Mouse (Mus musculus): Measurements from ENCODE around the gene Fip1l1. TPM values are rescaled to one million over a fixed set of nuclear protein-coding genes. Genes with fewer than 3 reads are reported as not detected.

Fip1l1 gene
- polyA plus RNA-seq, 1 experiment = 7.3 TPM

DNA sequence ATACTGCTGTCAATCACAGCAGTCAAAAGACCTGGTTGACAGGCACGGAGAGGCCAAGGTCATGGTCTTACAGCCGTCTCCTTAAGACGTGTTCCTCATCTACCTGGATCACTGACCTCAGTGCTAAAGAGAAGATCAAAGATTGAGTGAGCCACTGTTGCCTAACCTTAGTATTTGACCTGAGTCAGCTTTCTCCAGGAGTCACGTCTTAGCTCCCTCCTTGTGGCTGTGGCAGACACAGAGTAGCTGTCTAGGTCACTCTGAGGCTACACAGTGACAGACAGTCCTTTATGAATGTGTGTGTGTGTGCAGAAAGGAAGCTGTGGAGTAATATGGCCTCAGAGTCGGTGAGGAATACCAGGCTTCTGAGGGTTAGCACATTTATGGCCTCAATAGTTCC lies 89.1 kb downstream of the Fip1l1 start:
- no peaks in the 10 kb centered on the region for H3K9me3 ChIP-seq (ENCODE audit: control insufficient read depth, low read length)
- no peak for TF ChIP-seq TAL1 (IDR thresholded peaks at IDR 0.05; ENCODE audit: low read length)
- TF ChIP-seq GATA1 (IDR thresholded peaks at IDR 0.05; ENCODE audit: low read length) = no peak
- no peaks in the 10 kb centered on the region for H3K36me3 ChIP-seq (ENCODE audit: control insufficient read depth)
- no peaks in the 10 kb centered on the region for H3K4me1 ChIP-seq (ENCODE audit: control insufficient read depth)
- no peaks in the 10 kb centered on the region for H3K27me3 ChIP-seq (ENCODE audit: control insufficient read depth)
- no peak overlapping the region for H3K4me3 ChIP-seq (replicated peaks)

GRCm38 (mm10) chr5:74628001-74628400 lies 92.8 kb downstream of the Fip1l1 start:
- Histone ChIP-seq H3K9me3 (ENCODE audit: control insufficient read depth, low read length) (no peaks in the 10 kb centered on the region), H3K36me3 (ENCODE audit: control insufficient read depth) (no peaks in the 10 kb centered on the region), H3K4me3 (replicated peaks) (no peak overlapping the region), H3K27me3 (ENCODE audit: control insufficient read depth) (no peaks in the 10 kb centered on the region), H3K4me1 (ENCODE audit: control insufficient read depth) (no peaks in the 10 kb centered on the region)
- TF ChIP-seq TAL1 (IDR thresholded peaks at IDR 0.05; ENCODE audit: low read length) (no peak), GATA1 (IDR thresholded peaks at IDR 0.05; ENCODE audit: low read length) (no peak)

DNA sequence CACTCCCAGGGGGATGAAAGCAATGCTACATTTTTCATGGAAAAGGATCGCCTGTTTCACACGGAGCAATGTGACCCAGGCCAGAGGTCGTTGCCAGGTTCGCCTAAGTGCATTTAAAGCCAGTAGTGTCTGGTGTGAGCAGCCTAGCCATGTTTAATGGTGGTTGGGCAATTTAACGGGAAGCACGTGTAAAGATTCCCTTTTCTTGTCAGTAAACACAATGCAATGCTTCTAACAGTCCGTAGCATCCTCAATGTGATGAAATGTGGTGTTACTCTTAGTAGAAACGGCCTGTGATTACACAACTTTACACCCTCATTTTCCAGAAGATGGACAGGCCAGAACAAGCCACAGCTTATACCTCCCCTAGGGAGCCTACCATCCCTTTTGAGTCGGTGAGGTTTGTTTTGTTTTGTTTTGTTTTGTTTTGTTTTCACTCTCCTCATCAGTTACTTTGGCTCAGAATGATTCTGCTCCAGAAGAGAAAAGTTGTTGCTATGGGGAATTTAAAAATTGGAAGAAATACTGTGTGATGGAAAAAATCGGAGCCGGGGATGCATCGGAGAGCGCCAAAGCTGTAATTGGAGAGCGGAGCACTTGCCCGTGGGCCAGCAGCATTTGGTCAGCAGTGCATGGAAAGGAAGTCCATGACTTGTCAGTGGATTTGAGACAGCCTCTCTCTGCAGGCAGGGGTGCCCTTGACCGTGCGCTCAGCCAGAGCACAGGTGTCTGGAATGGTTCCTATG lies 97.3 kb downstream of the Fip1l1 start:
- TF ChIP-seq TAL1 (IDR thresholded peaks at IDR 0.05; ENCODE audit: low read length) = no peak
- no peak for TF ChIP-seq GATA1 (IDR thresholded peaks at IDR 0.05; ENCODE audit: low read length)
- H3K9me3 ChIP-seq (ENCODE audit: control insufficient read depth, low read length) = no peaks in the 10 kb centered on the region
- no peaks in the 10 kb centered on the region for H3K4me1 ChIP-seq (ENCODE audit: control insufficient read depth)
- H3K27me3 ChIP-seq (ENCODE audit: control insufficient read depth) = no peaks in the 10 kb centered on the region
- no peaks in the 10 kb centered on the region for H3K36me3 ChIP-seq (ENCODE audit: control insufficient read depth)
- no peak overlapping the region for H3K4me3 ChIP-seq (replicated peaks)

DNA sequence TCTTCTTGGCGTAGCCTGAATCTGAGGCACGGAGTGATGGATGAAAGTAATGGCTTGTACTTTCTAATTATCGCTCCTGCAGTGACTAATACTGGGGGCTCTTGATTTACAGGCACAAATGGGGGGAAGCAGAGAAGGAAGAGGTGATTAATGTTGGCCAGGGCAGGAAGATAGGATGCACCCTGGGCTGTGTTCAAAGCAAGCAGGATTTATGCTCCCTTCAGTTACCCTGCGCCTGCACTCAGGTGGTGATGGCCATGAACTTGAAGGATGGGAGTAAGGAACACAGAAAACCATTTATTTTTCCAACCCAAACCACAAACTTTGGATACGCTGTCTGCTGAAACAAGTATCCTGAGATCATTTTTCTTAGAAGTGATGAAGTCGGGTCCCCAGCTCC lies 98.2 kb downstream of the Fip1l1 start:
- no peak overlapping the region for H3K4me3 ChIP-seq (replicated peaks)
- H3K27me3 ChIP-seq (ENCODE audit: control insufficient read depth) = no peaks in the 10 kb centered on the region
- no peak for TF ChIP-seq GATA1 (IDR thresholded peaks at IDR 0.05; ENCODE audit: low read length)
- no peak for TF ChIP-seq TAL1 (IDR thresholded peaks at IDR 0.05; ENCODE audit: low read length)
- H3K36me3 ChIP-seq (ENCODE audit: control insufficient read depth) = no peaks in the 10 kb centered on the region
- H3K9me3 ChIP-seq (ENCODE audit: control insufficient read depth, low read length) = no peaks in the 10 kb centered on the region
- H3K4me1 ChIP-seq (ENCODE audit: control insufficient read depth) = no peaks in the 10 kb centered on the region

GRCm38 (mm10) chr5:74634391-74634790 lies 99.1 kb downstream of the Fip1l1 start:
- no peak for TF ChIP-seq GATA1 (IDR thresholded peaks at IDR 0.05; ENCODE audit: low read length)
- TF ChIP-seq TAL1 (IDR thresholded peaks at IDR 0.05; ENCODE audit: low read length) = no peak
- no peaks in the 10 kb centered on the region for H3K36me3 ChIP-seq (ENCODE audit: control insufficient read depth)
- no peaks in the 10 kb centered on the region for H3K27me3 ChIP-seq (ENCODE audit: control insufficient read depth)
- H3K4me3 ChIP-seq (replicated peaks) = no peak overlapping the region
- H3K9me3 ChIP-seq (ENCODE audit: control insufficient read depth, low read length) = no peaks in the 10 kb centered on the region
- H3K4me1 ChIP-seq (ENCODE audit: control insufficient read depth) = no peaks in the 10 kb centered on the region

DNA sequence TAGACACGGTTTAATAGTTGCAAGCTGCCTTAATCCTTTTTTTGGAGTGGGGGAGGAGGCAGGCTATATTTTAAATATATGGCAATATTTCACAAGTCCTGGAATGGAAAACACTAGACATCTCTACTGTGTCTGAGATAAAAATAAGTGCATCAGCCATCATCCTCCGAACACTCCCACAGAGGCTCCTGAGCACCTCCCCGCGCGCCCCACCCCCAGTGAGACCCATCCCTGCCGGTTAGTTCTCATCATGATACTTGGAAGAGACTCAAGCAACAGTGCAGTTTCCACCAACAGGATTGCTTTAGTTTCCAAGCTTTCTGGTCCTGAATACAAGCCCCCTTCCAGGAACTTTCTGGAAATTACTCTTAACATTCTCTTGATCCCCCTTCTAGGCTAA lies 104.3 kb downstream of the Fip1l1 start:
- Histone ChIP-seq H3K36me3 (ENCODE audit: control insufficient read depth) (no peaks in the 10 kb centered on the region), H3K4me3 (replicated peaks) (no peak overlapping the region), H3K27me3 (ENCODE audit: control insufficient read depth) (no peaks in the 10 kb centered on the region), H3K9me3 (ENCODE audit: control insufficient read depth, low read length) (no peaks in the 10 kb centered on the region), H3K4me1 (ENCODE audit: control insufficient read depth) (no peaks in the 10 kb centered on the region)
- TF ChIP-seq TAL1 (IDR thresholded peaks at IDR 0.05; ENCODE audit: low read length) (no peak), GATA1 (IDR thresholded peaks at IDR 0.05; ENCODE audit: low read length) (no peak)

DNA sequence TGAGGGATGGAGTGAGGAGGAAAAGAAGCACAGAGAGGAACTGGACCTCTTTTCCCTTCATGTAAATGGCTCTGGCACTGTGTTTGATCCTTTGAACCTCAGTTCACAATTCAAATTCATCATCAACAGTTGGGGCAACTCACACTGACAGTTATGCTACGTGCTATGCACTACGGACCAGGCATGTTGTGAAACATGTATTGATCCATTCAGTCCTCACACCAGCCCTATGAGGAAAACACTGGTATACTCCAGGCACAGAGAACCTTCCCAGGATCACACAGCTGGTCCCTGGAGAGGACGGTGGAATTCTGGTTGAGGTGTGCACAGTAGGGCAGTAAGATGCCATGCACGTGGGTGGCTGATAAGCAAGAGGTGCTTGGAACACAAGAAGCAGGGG lies 105.3 kb downstream of the Fip1l1 start:
- H3K27me3 ChIP-seq (ENCODE audit: control insufficient read depth) = no peaks in the 10 kb centered on the region
- no peaks in the 10 kb centered on the region for H3K36me3 ChIP-seq (ENCODE audit: control insufficient read depth)
- no peak for TF ChIP-seq TAL1 (IDR thresholded peaks at IDR 0.05; ENCODE audit: low read length)
- TF ChIP-seq GATA1 (IDR thresholded peaks at IDR 0.05; ENCODE audit: low read length) = no peak
- no peaks in the 10 kb centered on the region for H3K9me3 ChIP-seq (ENCODE audit: control insufficient read depth, low read length)
- no peaks in the 10 kb centered on the region for H3K4me1 ChIP-seq (ENCODE audit: control insufficient read depth)
- H3K4me3 ChIP-seq (replicated peaks) = no peak overlapping the region

GRCm38 (mm10) chr5:74641000-74641399 lies 105.8 kb downstream of the Fip1l1 start:
- no peak for TF ChIP-seq GATA1 (IDR thresholded peaks at IDR 0.05; ENCODE audit: low read length)
- TF ChIP-seq TAL1 (IDR thresholded peaks at IDR 0.05; ENCODE audit: low read length) = no peak
- Histone ChIP-seq H3K4me1 (ENCODE audit: control insufficient read depth) (no peaks in the 10 kb centered on the region), H3K36me3 (ENCODE audit: control insufficient read depth) (no peaks in the 10 kb centered on the region), H3K27me3 (ENCODE audit: control insufficient read depth) (no peaks in the 10 kb centered on the region), H3K4me3 (replicated peaks) (no peak overlapping the region), H3K9me3 (ENCODE audit: control insufficient read depth, low read length) (no peaks in the 10 kb centered on the region)

- Histone ChIP-seq H3K27me3 (ENCODE audit: control insufficient read depth) (no peaks in the 10 kb centered on the region), H3K36me3 (ENCODE audit: control insufficient read depth) (no peaks in the 10 kb centered on the region), H3K4me1 (ENCODE audit: control insufficient read depth) (no peaks in the 10 kb centered on the region), H3K9me3 (ENCODE audit: control insufficient read depth, low read length) (no peaks in the 10 kb centered on the region), H3K4me3 (replicated peaks) (no peak overlapping the region)
- no peak for TF ChIP-seq GATA1 (IDR thresholded peaks at IDR 0.05; ENCODE audit: low read length)
- no peak for TF ChIP-seq TAL1 (IDR thresholded peaks at IDR 0.05; ENCODE audit: low read length)
These were observed 107.0 kb downstream of the Fip1l1 start for GRCm38 (mm10) chr5:74642291-74642690.

DNA sequence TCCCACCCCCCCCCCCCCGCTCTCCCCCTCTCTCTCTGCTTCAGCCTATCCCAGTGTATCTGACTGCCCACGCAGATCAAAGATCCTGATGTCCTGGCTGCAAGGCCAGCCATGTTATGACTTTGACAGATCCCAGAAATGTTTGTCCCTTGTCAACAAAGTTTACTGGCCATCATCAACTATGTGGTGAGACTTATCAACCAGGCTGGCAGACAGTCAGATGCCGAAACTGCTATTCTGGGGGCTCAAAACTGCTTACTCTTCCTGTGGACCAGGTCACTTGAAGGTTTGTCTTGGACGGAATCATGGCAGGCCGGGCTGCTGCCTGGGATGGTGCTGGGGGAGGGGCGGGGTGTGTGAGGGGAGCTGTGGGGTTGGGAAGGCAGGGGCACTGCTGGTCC lies 112.3 kb downstream of the Fip1l1 start:
- peak overlapping the region; percentile 26 for H3K4me3 ChIP-seq (replicated peaks)
- no peaks in the 10 kb centered on the region for H3K27me3 ChIP-seq (ENCODE audit: control insufficient read depth)
- no peaks in the 10 kb centered on the region for H3K9me3 ChIP-seq (ENCODE audit: control insufficient read depth, low read length)
- no peaks in the 10 kb centered on the region for H3K4me1 ChIP-seq (ENCODE audit: control insufficient read depth)
- TF ChIP-seq TAL1 (IDR thresholded peaks at IDR 0.05; ENCODE audit: low read length) = no peak
- no peak for TF ChIP-seq GATA1 (IDR thresholded peaks at IDR 0.05; ENCODE audit: low read length)
- H3K36me3 ChIP-seq (ENCODE audit: control insufficient read depth) = no peaks in the 10 kb centered on the region

Data from erythroblast, embryonic 14.5 days (primary cell).